Mouse (Mus musculus): ENCODE results near the gene Tbce.

- TF ChIP-seq CTCF (IDR thresholded peaks at IDR 0.05; ENCODE audit: extremely low read depth, insufficient read length, insufficient replicate concordance, low read depth, low read length) (no peak), POLR2A (IDR thresholded peaks at IDR 0.05; ENCODE audit: low read depth, low read length) (no peak)
These were observed 23.8 kb downstream of the Tbce start for GRCm38 (mm10) chr13:14015609-14016008.

All from small intestine, adult 2 months (tissue).